8 mouse cellular contexts compared by ENCODE assay signal in the genomic region with DNA sequence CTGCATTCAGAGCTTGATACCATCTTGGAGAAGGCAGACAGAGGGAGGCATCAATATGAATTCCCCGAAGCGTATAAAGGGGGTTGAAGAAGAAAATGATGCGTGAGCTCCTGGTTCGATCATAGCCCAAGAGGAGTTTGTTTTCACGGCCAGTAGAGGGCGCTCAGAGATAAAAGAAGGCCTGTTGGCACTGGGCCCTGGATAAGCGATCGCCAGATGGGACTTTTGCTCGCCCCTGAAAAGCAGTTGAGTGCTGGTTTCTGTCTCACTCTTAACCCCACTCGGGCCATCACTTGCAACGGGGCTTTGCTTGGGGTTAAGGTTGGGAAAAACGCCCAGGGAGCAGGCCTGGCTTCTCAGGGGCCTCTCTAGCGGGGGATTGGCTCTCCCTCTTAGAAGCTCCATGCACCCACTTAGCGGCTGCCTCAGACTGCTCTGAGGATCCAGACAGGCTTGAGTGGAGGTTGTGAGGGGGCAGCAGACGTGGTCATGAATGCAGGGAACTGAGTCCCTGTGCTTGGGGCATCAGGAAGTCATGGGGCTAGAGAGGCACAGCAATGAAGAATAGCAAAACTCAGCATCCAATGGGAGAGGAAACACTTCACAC. TPM values are rescaled to one million over a fixed set of nuclear protein-coding genes. Genes with fewer than 3 reads are reported as not detected.
DNase-seq lines count a peak whose midpoint lies in the region; ATAC-seq and TF ChIP-seq lines count a peak whose summit lies in the region.

No protein-coding gene starts in this region.

- no peak overlapping the region for H3ac ChIP-seq in myocyte (ENCODE audit: control insufficient read depth, insufficient read length)

- 0 out of 2 replicates have a peak overlapping the region, but pooled peaks have one; percentile 29 for H3K9ac ChIP-seq in heart, adult 2 months (ENCODE audit: low read depth, low read length)
- peak overlapping the region; percentile 61; the same call in 1 of the 2 replicates for H3K9ac ChIP-seq in stomach, embryonic 16.5 days (ENCODE audit: low read length)

- H3K36me3 ChIP-seq in heart, adult 2 months (ENCODE audit: control insufficient read depth, insufficient read depth, low read length) = no peaks in the 10 kb centered on the region
- H3K36me3 ChIP-seq in myocyte (ENCODE audit: control insufficient read depth, insufficient read depth) = peaks cover 10% of the 10 kb centered on the region
- peaks cover 2% of the 10 kb centered on the region for H3K36me3 ChIP-seq in stomach, embryonic 16.5 days (ENCODE audit: control insufficient read depth, insufficient read depth, low read length)

- no peaks in the 10 kb centered on the region for H3K27me3 ChIP-seq in heart, adult 2 months (ENCODE audit: control insufficient read depth, insufficient read depth, low read length)
- no peaks in the 10 kb centered on the region for H3K27me3 ChIP-seq in myocyte (ENCODE audit: control insufficient read depth, insufficient read depth, insufficient read length)
- no peaks in the 10 kb centered on the region for H3K27me3 ChIP-seq in stomach, embryonic 16.5 days (ENCODE audit: control insufficient read depth, insufficient read depth, low read length)

- TF ChIP-seq POLR2A in heart, adult 2 months (IDR thresholded peaks at IDR 0.05; ENCODE audit: insufficient read depth, low read depth, low read length) = no peak
- TF ChIP-seq POLR2A in myocyte (IDR thresholded peaks at IDR 0.05; ENCODE audit: insufficient read length, low read depth) = no peak

- TF ChIP-seq EP300 in heart, adult 2 months (IDR thresholded peaks at IDR 0.05; ENCODE audit: insufficient read depth, low read depth, low read length) = 0 out of 2 replicates have a peak, but pooled peaks have one; percentile 58

- ATAC-seq in stomach, embryonic 16.5 days (ENCODE audit: insufficient read depth, low FRiP score) = 0 out of 2 replicates have a peak, but pooled peaks have one; percentile 41

- H3K9me3 ChIP-seq in stomach, embryonic 16.5 days (replicated peaks; ENCODE audit: control insufficient read depth, low read length) = no peaks in the 10 kb centered on the region

- H3K4me3 ChIP-seq in heart, adult 2 months = no peak overlapping the region
- no peak overlapping the region for H3K4me3 ChIP-seq in myocyte
- H3K4me3 ChIP-seq in stomach, embryonic 16.5 days (replicated peaks; ENCODE audit: low read length) = peak overlapping the region; percentile 33

- H3K27ac ChIP-seq in heart, adult 2 months = no peak overlapping the region
- H3K27ac ChIP-seq in stomach, embryonic 16.5 days (ENCODE audit: low read length) = no peak overlapping the region

- WGBS in heart, adult 2 months = 13% methylated on average over 15 of the region's 15 CpGs
- WGBS in stomach, embryonic 16.5 days = 10% methylated on average over 15 of the region's 15 CpGs

- H3K79me2 ChIP-seq in heart, adult 2 months (replicated peaks; ENCODE audit: control insufficient read depth, insufficient read depth, low read length) = no peaks in the 10 kb centered on the region
- H3K79me2 ChIP-seq in myocyte (ENCODE audit: control insufficient read depth, insufficient read depth) = no peaks in the 10 kb centered on the region

- peak overlapping the region; percentile 61 for H3K4me2 ChIP-seq in myocyte (ENCODE audit: low read depth)
- peak overlapping the region; percentile 52 for H3K4me2 ChIP-seq in stomach, embryonic 16.5 days (ENCODE audit: low read depth, low read length)

- peaks cover 2% of the 10 kb centered on the region; the same call in 1 of the 2 replicates for H3K4me1 ChIP-seq in heart, adult 2 months (ENCODE audit: control insufficient read depth, insufficient read depth, low read length)
- no peaks in the 10 kb centered on the region for H3K4me1 ChIP-seq in stomach, embryonic 16.5 days (ENCODE audit: control insufficient read depth, insufficient read depth, low read length)

- intact Hi-C loops in heart, adult 2 months (cut with DNase I) = loop anchor here (1.0 to 5.0 kb wide), 2 partner anchors 195 to 229 kb away; no protein-coding TSS in a partner anchor

- TF ChIP-seq CTCF in heart, adult 2 months (IDR thresholded peaks at IDR 0.05) = peak; percentile 93

- DNase-seq in B cell, adult 2 months = peak; percentile 61 to 63
- peak; percentile 19 for DNase-seq in adrenal gland, adult 8-10 months
- peak; percentile 67 for DNase-seq in embryo, embryonic 11.5 days (ENCODE audit: low read depth, low spot score)
- peak; percentile 62 to 77 for DNase-seq in heart, adult 2 months
- DNase-seq in kidney, adult 8-10 months = peak; percentile 28 to 58
- peak; percentile 68 for DNase-seq in liver

TF ChIP-seq in myocyte, 11 proteins besides CTCF, POLR2A, EP300 and RAD21:
- TF ChIP-seq TCF12 (IDR thresholded peaks at IDR 0.05; ENCODE audit: insufficient read depth, poor library complexity, severe bottlenecking) = no peak
- TF ChIP-seq REST (IDR thresholded peaks at IDR 0.05; ENCODE audit: insufficient read depth, insufficient read length) = no peak
- no peak for TF ChIP-seq MYOD1 (IDR thresholded peaks at IDR 0.05; ENCODE audit: control insufficient read depth in 1 of 3, insufficient read length in 2 of 3, low read depth in 2 of 3)
- TF ChIP-seq POLR2AphosphoS2 (IDR thresholded peaks at IDR 0.05; ENCODE audit: insufficient read length, low read depth) = no peak
- TF ChIP-seq E2F4 (IDR thresholded peaks at IDR 0.05; ENCODE audit: insufficient read depth) = no peak
- TF ChIP-seq MAX (IDR thresholded peaks at IDR 0.05; ENCODE audit: low read depth) = no peak
- TF ChIP-seq USF1 (IDR thresholded peaks at IDR 0.05; ENCODE audit: low read depth) = no peak
- TF ChIP-seq MYOG (IDR thresholded peaks at IDR 0.05; ENCODE audit: control insufficient read depth in 1 of 3, insufficient read depth in 1 of 3, insufficient read length in 2 of 3, low read depth in 2 of 3) = no peak
- no peak for TF ChIP-seq TCF3 (IDR thresholded peaks at IDR 0.05; ENCODE audit: insufficient read length, low read depth)
- no peak for TF ChIP-seq CEBPB (IDR thresholded peaks at IDR 0.05; ENCODE audit: insufficient read depth, poor library complexity, severe bottlenecking)
- no peak for TF ChIP-seq SRF (IDR thresholded peaks at IDR 0.05; ENCODE audit: control insufficient read depth, insufficient read length, low read depth)

RNA-seq across cellular contexts. Expression of gene Cck, which starts 18.1 kb away (rescaled TPM):
- 1 to 10 TPM in 3 of 4 experiments, under 1 TPM in 1; 0.74 to 4.8 (median 1.4) TPM for total RNA-seq in adrenal gland, adult 8-10 months (2022)
- total RNA-seq in heart, adult 2 months (2021) = not detected
- polyA plus RNA-seq in heart, adult 2 months (2012; rRNA removed) = 0.35 and 0.47 TPM in 2 replicates
- 0.10 TPM for polyA plus RNA-seq in myocyte (2012; fragmentation: generic; extraction: Trizol)
- polyA plus RNA-seq in stomach, embryonic 16.5 days (2015; fragmentation: Nextera tagmentation; extraction: Ambion mirVana) = 11.5 and 12.5 TPM in 2 replicates

Comparison
In these comparisons a context has a peak if more than half of its experiments do, and no peak if none do; other contexts are left out.
1. DNase-seq: peak in every context shown above with its lines; median percentile 70 in heart, adult 2 months; 68 in liver; 67 in embryo, embryonic 11.5 days; 62 in B cell, adult 2 months; 43 in kidney, adult 8-10 months; 19 in adrenal gland, adult 8-10 months.